Mouse (Mus musculus): ENCODE results near the gene Ctsa.
"Not testable (repeated sequence)": the region's sequence is repeated elsewhere in the genome, so short reads cannot be mapped to it uniquely, and the experiment has no call there.

Ctsa gene

GRCm38 (mm10) chr2:164850061-164850460, 17.4 kb downstream of the Ctsa start:
- no peak for DNase-seq (ENCODE audit: low spot score)

GRCm38 (mm10) chr2:164855572-164855971, 22.9 kb downstream of the Ctsa start:
- DNase-seq (ENCODE audit: low spot score): not testable (repeated sequence)

- DNase-seq (ENCODE audit: low spot score): no peak
These were observed 23.8 kb downstream of the Ctsa start for GRCm38 (mm10) chr2:164856309-164857100.

- peak; percentile 78 for DNase-seq (ENCODE audit: low spot score)
These were observed 24.6 kb downstream of the Ctsa start, which contains the start of gene Pltp for GRCm38 (mm10) chr2:164857101-164857821. Gene Pltp, minus strand, starts transcription at chr2:164857711.

- DNase-seq (ENCODE audit: low spot score): no peak
These were observed 25.3 kb downstream of the Ctsa start for GRCm38 (mm10) chr2:164857842-164858553.

- no peak for DNase-seq (ENCODE audit: low spot score)
These were observed 26.5 kb downstream of the Ctsa start for GRCm38 (mm10) chr2:164859155-164859554.

- no peak for DNase-seq (ENCODE audit: low spot score)
These were observed 27.2 kb downstream of the Ctsa start for GRCm38 (mm10) chr2:164859640-164860432.

GRCm38 (mm10) chr2:164861094-164861493, 28.4 kb downstream of the Ctsa start:
- no peak for DNase-seq (ENCODE audit: low spot score)

GRCm38 (mm10) chr2:164862179-164862861, 29.6 kb downstream of the Ctsa start:
- DNase-seq (ENCODE audit: low spot score): peak; percentile 81

GRCm38 (mm10) chr2:164863411-164863810, 30.7 kb downstream of the Ctsa start:
- DNase-seq (ENCODE audit: low spot score): not testable (repeated sequence)

GRCm38 (mm10) chr2:164864593-164864992, 31.9 kb downstream of the Ctsa start:
- no peak for DNase-seq (ENCODE audit: low spot score)

- DNase-seq (ENCODE audit: low spot score): peak; percentile 78
These were observed 34.3 kb downstream of the Ctsa start for GRCm38 (mm10) chr2:164866741-164867551.

- peak; percentile 65 for DNase-seq (ENCODE audit: low spot score)
These were observed 34.9 kb downstream of the Ctsa start for GRCm38 (mm10) chr2:164867566-164867965.

GRCm38 (mm10) chr2:164868491-164868890, 35.8 kb downstream of the Ctsa start:
- no peak for DNase-seq (ENCODE audit: low spot score)

GRCm38 (mm10) chr2:164871602-164872303, 39.1 kb downstream of the Ctsa start:
- DNase-seq (ENCODE audit: low spot score): no peak

- no peak for DNase-seq (ENCODE audit: low spot score)
These were observed 40.9 kb downstream of the Ctsa start for GRCm38 (mm10) chr2:164873621-164874020.

GRCm38 (mm10) chr2:164874239-164874769, 41.6 kb downstream of the Ctsa start:
- no peak for DNase-seq (ENCODE audit: low spot score)

- not testable (repeated sequence) for DNase-seq (ENCODE audit: low spot score)
These were observed 43.0 kb downstream of the Ctsa start for GRCm38 (mm10) chr2:164875648-164876047.

Data from testis, postnatal 10 days (tissue).